Mouse (Mus musculus) testis, adult 2 months (tissue): ENCODE measurements at regions not wholly inside any gene's neighbourhood (a gene's known extent, or its start where the extent isn't known, plus 50 kb on each side); places are given as distances from the start of the nearest gene placed in this dataset.

Experiments
- H3K27ac ChIP-seq: fragments of 200-500 bp; 2 replicates; pipeline ENCODE4 v1.5.1; 2012; ENCODE audit warnings: low read depth, low read length; ENCODE audit not compliant: control insufficient read depth, insufficient read depth
- H3K27me3 ChIP-seq: fragments of 200-500 bp; 2 replicates; pipeline ENCODE4 v1.6.1; 2012; ENCODE audit warnings: mild to moderate bottlenecking, low read length, moderate library complexity; ENCODE audit not compliant: control insufficient read depth, insufficient read depth
- H3K36me3 ChIP-seq: fragments of 200-500 bp; 2 replicates; pipeline ENCODE4 v1.6.1; 2012; ENCODE audit warnings: mild to moderate bottlenecking, low read length; ENCODE audit not compliant: control insufficient read depth, insufficient read depth
- H3K4me1 ChIP-seq: fragments of 200-500 bp; 2 replicates; pipeline ENCODE4 v1.6.1; 2012; ENCODE audit warnings: low read length; ENCODE audit not compliant: control insufficient read depth, insufficient read depth
- H3K4me3 ChIP-seq: fragments of 200-500 bp; 2 replicates; pipeline ENCODE4 v1.5.1; 2012; ENCODE audit warnings: low read depth, mild to moderate bottlenecking, low read length, moderate library complexity, mixed read lengths; ENCODE audit not compliant: control insufficient read depth
- CTCF ChIP-seq: fragments of 200-500 bp; IDR thresholded peaks from 2 replicates; pipeline ENCODE4 v1.5.1; 2012; ENCODE audit warnings: low read depth, mild to moderate bottlenecking, inconsistent platforms, low read length, moderate library complexity; ENCODE audit not compliant: control insufficient read depth, insufficient read depth, insufficient replicate concordance
- POLR2A ChIP-seq: fragments of 200-500 bp; IDR thresholded peaks from 2 replicates; pipeline ENCODE4 v1.6.1; 2012; ENCODE audit warnings: low read depth, mild to moderate bottlenecking, inconsistent platforms, low read length, moderate library complexity; ENCODE audit not compliant: control insufficient read depth

- Histone ChIP-seq H3K27ac (no peak overlapping the region), H3K4me3 (no peak overlapping the region), H3K36me3 (no peaks in the 10 kb centered on the region), H3K27me3 (no peaks in the 10 kb centered on the region), H3K4me1 (no peaks in the 10 kb centered on the region)
- no peak for TF ChIP-seq POLR2A
- TF ChIP-seq CTCF = no peak
Observed at GRCm38 (mm10) chr1:194049746-194050351, 568.2 kb upstream of the Plxna2 start.

- TF ChIP-seq POLR2A (no peak), CTCF (no peak)
- Histone ChIP-seq H3K27ac (no peak overlapping the region), H3K36me3 (no peaks in the 10 kb centered on the region), H3K4me3 (no peak overlapping the region), H3K4me1 (no peaks in the 10 kb centered on the region), H3K27me3 (no peaks in the 10 kb centered on the region)
Observed at GRCm38 (mm10) chr1:194041393-194042352, 576.3 kb upstream of the Plxna2 start.

- Histone ChIP-seq H3K27ac (no peak overlapping the region), H3K27me3 (no peaks in the 10 kb centered on the region), H3K4me3 (no peak overlapping the region), H3K36me3 (no peaks in the 10 kb centered on the region), H3K4me1 (no peaks in the 10 kb centered on the region)
- TF ChIP-seq CTCF = no peak
- TF ChIP-seq POLR2A = no peak
Observed at GRCm38 (mm10) chr1:194038711-194039110, 579.3 kb upstream of the Plxna2 start.

GRCm38 (mm10) chr1:194034199-194034883 lies 583.7 kb upstream of the Plxna2 start:
- H3K27me3 ChIP-seq = no peaks in the 10 kb centered on the region
- no peak overlapping the region for H3K27ac ChIP-seq
- H3K4me3 ChIP-seq = peak overlapping the region; percentile 53; the same call in 1 of the 2 replicates
- H3K36me3 ChIP-seq = no peaks in the 10 kb centered on the region
- TF ChIP-seq POLR2A (no peak), CTCF (no peak)
- H3K4me1 ChIP-seq = no peaks in the 10 kb centered on the region

GRCm38 (mm10) chr1:194032603-194033002 lies 585.4 kb upstream of the Plxna2 start:
- no peaks in the 10 kb centered on the region for H3K36me3 ChIP-seq
- no peaks in the 10 kb centered on the region for H3K4me1 ChIP-seq
- TF ChIP-seq POLR2A = no peak
- TF ChIP-seq CTCF = no peak
- H3K27me3 ChIP-seq = no peaks in the 10 kb centered on the region
- H3K4me3 ChIP-seq = no peak overlapping the region
- no peak overlapping the region for H3K27ac ChIP-seq

GRCm38 (mm10) chr1:194030651-194031228 lies 587.3 kb upstream of the Plxna2 start:
- Histone ChIP-seq H3K27me3 (no peaks in the 10 kb centered on the region), H3K36me3 (no peaks in the 10 kb centered on the region), H3K27ac (no peak overlapping the region), H3K4me1 (no peaks in the 10 kb centered on the region), H3K4me3 (no peak overlapping the region)
- TF ChIP-seq POLR2A = no peak
- no peak for TF ChIP-seq CTCF
